Mouse (Mus musculus) heart, postnatal 0 days (tissue): ENCODE measurements at regions not wholly inside any gene's neighbourhood (a gene's known extent, or its start where the extent isn't known, plus 50 kb on each side); places are given as distances from the start of the nearest gene placed in this dataset.

Experiments used
- CTCF ChIP-seq: IDR thresholded peaks from 2 replicates; pipeline ENCODE4 v1.5.1; 2016; ENCODE audit warnings: antibody characterized with exemption, control low read depth, low read depth
- EP300 ChIP-seq: IDR thresholded peaks from 2 replicates; pipeline ENCODE4 v1.6.1; 2016; ENCODE audit warnings: antibody characterized with exemption, low read depth

DNA sequence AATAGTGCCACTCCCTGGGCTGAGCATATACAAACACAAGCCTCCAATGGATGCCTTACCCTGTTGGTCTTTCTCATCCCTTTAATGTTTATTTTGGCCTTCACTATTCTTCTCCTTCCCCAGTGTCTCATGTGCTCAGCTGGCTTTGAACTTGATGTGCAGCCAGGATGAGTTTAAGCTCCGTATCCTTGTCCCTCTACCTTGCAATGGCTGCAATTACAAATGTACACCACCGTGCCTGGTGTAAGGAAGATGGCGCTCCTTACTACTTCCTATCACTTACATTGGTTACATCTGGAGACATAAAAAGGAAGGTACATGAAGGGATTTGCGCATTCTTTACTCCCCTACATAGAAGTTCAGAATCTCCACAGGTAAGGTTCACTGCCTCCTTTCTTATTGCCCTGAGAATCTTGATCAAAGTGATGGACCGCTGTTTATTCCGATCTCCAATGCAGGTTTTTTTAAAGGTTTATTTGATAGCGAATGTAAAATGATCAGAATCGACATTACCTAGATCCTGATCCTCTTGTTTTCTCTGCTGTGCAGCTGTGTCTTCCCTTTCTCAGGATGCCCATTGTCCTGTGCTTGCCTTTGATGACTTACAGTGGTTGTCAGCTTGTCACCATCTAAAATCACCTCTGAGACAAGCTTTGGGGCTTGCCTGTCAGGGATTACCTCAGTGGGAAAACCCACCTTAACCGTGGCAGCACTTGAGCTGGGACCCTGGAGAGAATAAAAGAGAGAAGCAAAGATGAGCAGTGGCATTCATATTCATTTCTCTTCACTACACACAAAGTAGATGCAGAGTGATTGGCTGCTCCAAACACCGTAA lies 178.1 kb downstream of the Ifng start:
- TF ChIP-seq CTCF = no peak
- no peak for TF ChIP-seq EP300
